Mouse (Mus musculus) CH12.LX (cell line): Measurements from ENCODE around the gene Zbtb9. TPM values are rescaled to one million over a fixed set of nuclear protein-coding genes. Genes with fewer than 3 reads are reported as not detected.

Source experiments
- DNase-seq: peaks from one replicate; pipeline ENCODE4 v3.0.0-alpha.2; 2013; ENCODE audit errors: extremely low read depth
- H3K27ac ChIP-seq: 2 replicates; pipeline ENCODE4 v1.5.1; 2012; ENCODE audit warnings: low read depth, mild to moderate bottlenecking, control low read depth, moderate library complexity; ENCODE audit not compliant: insufficient read depth
- H3K27me3 ChIP-seq: replicated peaks from 2 replicates; pipeline ENCODE3; 2012; ENCODE audit warnings: inconsistent platforms
- H3K36me3 ChIP-seq, 2 experiments: replicated peaks in 1 of 2; 2 replicates each; pipeline versions ENCODE3 to v1.6.1; 2012; ENCODE audit warnings: inconsistent platforms in 1 of 2, low read length in 1 of 2, mild to moderate bottlenecking in 1 of 2, mixed read lengths in 1 of 2, moderate library complexity in 1 of 2; ENCODE audit not compliant: control insufficient read depth in 1 of 2, insufficient read depth in 1 of 2
- H3K4me1 ChIP-seq, 2 experiments: 2 replicates each; pipeline ENCODE4 v1.6.1; 2012; ENCODE audit warnings: inconsistent platforms in 1 of 2, moderate library complexity in 1 of 2; ENCODE audit not compliant: insufficient read depth in 2 of 2, control insufficient read depth in 1 of 2
- H3K4me2 ChIP-seq: 2 replicates; pipeline ENCODE4 v1.6.1; 2012; ENCODE audit warnings: low read depth, mild to moderate bottlenecking, control low read depth; ENCODE audit not compliant: poor library complexity, insufficient read depth, severe bottlenecking
- H3K4me3 ChIP-seq, 3 experiments: fragments of 150-350 bp in 1 of 3; sonication (generic) in 1 of 3; replicated peaks in 1 of 3; 2 replicates each; pipeline versions ENCODE3 to v1.5.1; 2011 to 2012; ENCODE audit warnings: low read depth in 2 of 3, low read length in 2 of 3, mild to moderate bottlenecking in 2 of 3, moderate library complexity in 2 of 3, control low read depth in 1 of 3, improper control_type of control experiment in 1 of 3, inconsistent platforms in 1 of 3, mixed read lengths in 1 of 3; ENCODE audit not compliant: poor library complexity in 1 of 3
- H3K79me2 ChIP-seq: replicated peaks from 2 replicates; pipeline ENCODE4 v1.6.1; 2012; ENCODE audit warnings: mild to moderate bottlenecking, moderate library complexity; ENCODE audit not compliant: control insufficient read depth, poor library complexity, insufficient read depth, severe bottlenecking; ENCODE audit errors: extremely low read depth
- H3K9ac ChIP-seq: 2 replicates; pipeline ENCODE4 v1.6.1; 2012; ENCODE audit warnings: low read depth, mild to moderate bottlenecking, control low read depth, moderate library complexity; ENCODE audit not compliant: insufficient read depth
- H3K9me3 ChIP-seq: replicated peaks from 2 replicates; pipeline ENCODE3; 2012; ENCODE audit warnings: low read length, inconsistent platforms, mixed read lengths
- BHLHE40 ChIP-seq: IDR thresholded peaks from 2 replicates; pipeline ENCODE4 v1.6.1; 2011; ENCODE audit warnings: mild to moderate bottlenecking, low read depth, low read length, improper control_type of control experiment
- CHD1 ChIP-seq: IDR thresholded peaks from 2 replicates; pipeline ENCODE4 v1.6.1; 2012; ENCODE audit warnings: low read depth, low read length, improper control_type of control experiment, inconsistent platforms
- CTCF ChIP-seq, 2 experiments: IDR thresholded peaks in 1 of 2; conservative IDR thresholded peaks in 1 of 2; 2 replicates each; pipeline ENCODE4 v1.5.1; 2011 to 2012; ENCODE audit warnings: low read depth in 2 of 2, low read length in 2 of 2, improper control_type of control experiment in 1 of 2, inconsistent platforms in 1 of 2, mild to moderate bottlenecking in 1 of 2, moderate library complexity in 1 of 2
- E2F4 ChIP-seq: IDR thresholded peaks from 2 replicates; pipeline ENCODE4 v1.6.1; 2011; ENCODE audit warnings: low read depth, low read length, improper control_type of control experiment; ENCODE audit not compliant: insufficient replicate concordance
- GABPA ChIP-seq: IDR thresholded peaks from 2 replicates; pipeline ENCODE4 v1.6.1; 2012; ENCODE audit warnings: low read depth, low read length, improper control_type of control experiment, inconsistent platforms; ENCODE audit not compliant: insufficient replicate concordance
- HCFC1 ChIP-seq: IDR thresholded peaks from 2 replicates; pipeline ENCODE4 v1.6.1; 2012; ENCODE audit warnings: low read depth, mild to moderate bottlenecking, inconsistent platforms, low read length, improper control_type of control experiment
- JUN ChIP-seq: IDR thresholded peaks from 2 replicates; pipeline ENCODE4 v1.6.1; 2011; ENCODE audit warnings: low read depth, mild to moderate bottlenecking, low read length, improper control_type of control experiment, moderate library complexity; ENCODE audit not compliant: insufficient read depth
- JUND ChIP-seq: conservative IDR thresholded peaks from 2 replicates; pipeline ENCODE4 v1.6.1; 2011; ENCODE audit warnings: low read depth, low read length, improper control_type of control experiment
- KAT2A ChIP-seq: IDR thresholded peaks from 2 replicates; pipeline ENCODE4 v1.6.1; 2012; ENCODE audit warnings: low read length, improper control_type of control experiment, inconsistent platforms; ENCODE audit not compliant: insufficient replicate concordance
- MAX ChIP-seq: IDR thresholded peaks from 2 replicates; pipeline ENCODE4 v1.6.1; 2011; ENCODE audit warnings: low read length, improper control_type of control experiment
- MAZ ChIP-seq: IDR thresholded peaks from 2 replicates; pipeline ENCODE4 v1.6.1; 2012; ENCODE audit warnings: low read depth, mild to moderate bottlenecking, inconsistent platforms, low read length, improper control_type of control experiment, moderate library complexity
- MXI1 ChIP-seq: IDR thresholded peaks from 2 replicates; pipeline ENCODE4 v1.6.1; 2011; ENCODE audit warnings: mild to moderate bottlenecking, low read depth, low read length, improper control_type of control experiment
- NELFE ChIP-seq: IDR thresholded peaks from 2 replicates; pipeline ENCODE4 v1.6.1; 2011; ENCODE audit warnings: low read depth, low read length, improper control_type of control experiment
- PAX5 ChIP-seq: IDR thresholded peaks from 2 replicates; pipeline ENCODE4 v1.6.1; 2012; ENCODE audit warnings: low read length, inconsistent platforms, mixed read lengths
- POLR2A ChIP-seq: IDR thresholded peaks from 2 replicates; pipeline ENCODE4 v1.6.1; 2011; ENCODE audit warnings: low read depth, mild to moderate bottlenecking, improper control_type of control experiment, low read length
- SIN3A ChIP-seq: IDR thresholded peaks from 2 replicates; pipeline ENCODE4 v1.6.1; 2012; ENCODE audit warnings: low read length, improper control_type of control experiment, inconsistent platforms
- SMC3 ChIP-seq: IDR thresholded peaks from 2 replicates; pipeline ENCODE4 v1.6.1; 2011; ENCODE audit warnings: low read depth, low read length, improper control_type of control experiment
- UBTF ChIP-seq: IDR thresholded peaks from 2 replicates; pipeline ENCODE4 v1.6.1; 2012; ENCODE audit warnings: low read depth, mild to moderate bottlenecking, inconsistent platforms, low read length, improper control_type of control experiment, moderate library complexity
- USF1 ChIP-seq: IDR thresholded peaks from 2 replicates; pipeline ENCODE4 v1.6.1; 2014; ENCODE audit warnings: low read depth, mild to moderate bottlenecking, inconsistent platforms, low read length, improper control_type of control experiment
- ZC3H11A ChIP-seq: IDR thresholded peaks from 2 replicates; pipeline ENCODE4 v1.6.1; 2012; ENCODE audit warnings: low read depth, mild to moderate bottlenecking, inconsistent platforms, low read length, improper control_type of control experiment
- ZKSCAN1 ChIP-seq: IDR thresholded peaks from 2 replicates; pipeline ENCODE4 v1.6.1; 2012; ENCODE audit warnings: low read depth, inconsistent platforms, low read length, improper control_type of control experiment, borderline replicate concordance
- ZMIZ1 ChIP-seq: IDR thresholded peaks from 2 replicates; pipeline ENCODE4 v1.6.1; 2012; ENCODE audit warnings: low read depth, mild to moderate bottlenecking, inconsistent platforms, low read length, improper control_type of control experiment
- ZNF384 ChIP-seq: IDR thresholded peaks from 2 replicates; pipeline ENCODE4 v1.6.1; 2012; ENCODE audit warnings: low read depth, low read length, improper control_type of control experiment, inconsistent platforms
- dilution Hi-C: fragments of 300-500 bp; cut with MboI; formaldehyde crosslinking; loops from 2 replicates; pipeline ENCODE4 v1.14.3; 2020; ENCODE audit warnings: low sequenced_read_pairs; ENCODE audit not compliant: extremely low pct_unique_long_range_greater_than_20kb, extremely low pct_ligation_motif_present
- in situ Hi-C: fragments of 300-500 bp; cut with MboI; formaldehyde crosslinking; loops from 3 replicates; pipeline ENCODE4 v1.14.3; 2019; ENCODE audit warnings: low sequenced_read_pairs, low pct_ligation_motif_present, low pct_unique_long_range_greater_than_20kb, mixed read lengths
- polyA plus RNA-seq: library from polyadenylated mRNA; unstranded; fragments of >175 nt; gene quantifications from 2 replicates; pipeline ENCODE4 v1.2.1, GENCODE M21; 2012; ENCODE audit warnings: low read depth; ENCODE audit not compliant: insufficient read length
- total RNA-seq, 2 experiments: library from RNA; depleted of rRNA; stranded (reverse); fragments of 300-350 nt in 1 of 2; fragments of >200 nt in 1 of 2; gene quantifications; 2 replicates each; pipeline ENCODE4 v1.2.3; 2012 to 2014

Gene Zbtb9
- total and polyA plus RNA-seq, 3 experiments = 2.0 to 14.3 (median 8.1) TPM

- no peak for DNase-seq
Observed at GRCm38 (mm10) chr17:26949051-26949577, 23.9 kb upstream of the Zbtb9 start.

GRCm38 (mm10) chr17:26949866-26950265 lies 23.1 kb upstream of the Zbtb9 start:
- no peak overlapping the region for H3K9ac ChIP-seq
- dilution Hi-C loops = no loop called here
- no peak overlapping the region for H3K4me2 ChIP-seq
- no peak overlapping the region for H3K27ac ChIP-seq
- no peaks in the 10 kb centered on the region for H3K79me2 ChIP-seq
- no peak for TF ChIP-seq CHD1
- no peak for TF ChIP-seq ZMIZ1
- no peak for TF ChIP-seq USF1
- no peak for TF ChIP-seq MAX
- TF ChIP-seq UBTF = no peak
- TF ChIP-seq E2F4 = no peak
- no peak for TF ChIP-seq GABPA
- TF ChIP-seq NELFE = no peak
- TF ChIP-seq MAZ = no peak
- no peak for TF ChIP-seq KAT2A
- TF ChIP-seq SMC3 = no peak
- TF ChIP-seq ZNF384 = no peak
- no peak for TF ChIP-seq HCFC1
- no peak for TF ChIP-seq ZKSCAN1
- no peak for DNase-seq
- peaks cover 81% of the 10 kb centered on the region for H3K27me3 ChIP-seq
- H3K4me3 ChIP-seq = no peak overlapping the region
- in situ Hi-C loops = no loop called here
- H3K4me1 ChIP-seq = peaks cover 3 to 7% of the 10 kb centered on the region in 2 experiments; a peak in 3 of 4 replicates
- H3K9me3 ChIP-seq = no peaks in the 10 kb centered on the region
- H3K36me3 ChIP-seq = peaks cover 0 to under 1% of the 10 kb centered on the region in 2 experiments

More at GRCm38 (mm10) chr17:26949051-26949577, 23.9 kb upstream of the Zbtb9 start:
- H3K36me3 ChIP-seq = no peaks in the 10 kb centered on the region
- H3K4me1 ChIP-seq = peaks cover 6 to 10% of the 10 kb centered on the region in 2 experiments; a peak in 3 of 4 replicates
- H3K27ac ChIP-seq = no peak overlapping the region
- no peak overlapping the region; the same call in 1 of the 2 replicates for H3K9ac ChIP-seq
- no peaks in the 10 kb centered on the region for H3K79me2 ChIP-seq
- no peaks in the 10 kb centered on the region for H3K9me3 ChIP-seq
- H3K4me2 ChIP-seq = peak overlapping the region; percentile 58; the same call in 1 of the 2 replicates
- peaks cover 86% of the 10 kb centered on the region for H3K27me3 ChIP-seq
- TF ChIP-seq BHLHE40 = peak; percentile 29; the same call in 1 of the 2 replicates
- TF ChIP-seq ZC3H11A = no peak
- no peak for TF ChIP-seq JUN
- no peak for TF ChIP-seq SIN3A
- no peak for TF ChIP-seq JUND
- TF ChIP-seq CTCF (conservative IDR thresholded peaks at IDR 0.05 in 1 of 2, IDR thresholded peaks at IDR 0.05 in 1 of 2; ENCODE audit: low read depth in 2 of 2, low read length in 2 of 2) = peak in 1 of 2 experiments; percentile 42; a peak in 2 of 4 replicates
- no peak for TF ChIP-seq PAX5
- no peak for TF ChIP-seq E2F4
- TF ChIP-seq POLR2A = no peak
- TF ChIP-seq MAX = 0 out of 2 replicates have a peak, but pooled peaks have one; percentile 27
- 0 out of 2 replicates have a peak, but pooled peaks have one; percentile 36 for TF ChIP-seq MXI1
- dilution Hi-C loops = no loop called here
- H3K4me3 ChIP-seq = peak overlapping the region in 1 of 3 experiments; percentile 45
- in situ Hi-C loops = no loop called here
